In genomic region chr2:154338161-154338560, GRCm38 (mm10) we compare ENCODE assay signal across 24 mouse cellular contexts. TPM values are rescaled to one million over a fixed set of nuclear protein-coding genes. Genes with fewer than 3 reads are reported as not detected.
DNase-seq lines count a peak whose midpoint lies in the region; ATAC-seq and TF ChIP-seq lines count a peak whose summit lies in the region.
"Had no signal": no experiment of that assay in that cellular context is flagged by ENCODE, and none has a peak within 500 bp of the region (broad histone marks: within the 10 kb centered on the region; RNA-seq: fewer than 3 reads in every experiment).

No protein-coding gene starts in this region.

- no peaks in the 10 kb centered on the region for H3K9me3 ChIP-seq in lung, postnatal 0 days (ENCODE audit: low read length)
- peaks cover 3% of the 10 kb centered on the region; the same call in 1 of the 2 replicates for H3K9me3 ChIP-seq in midbrain, embryonic 13.5 days
- H3K9me3 ChIP-seq: embryonic facial prominence, embryonic 10.5 days; embryonic facial prominence, embryonic 12.5 days; forebrain, embryonic 12.5 days; G1E had no signal

- H3K27ac ChIP-seq in lung, postnatal 0 days (ENCODE audit: low read length), result no peak overlapping the region
- no peak overlapping the region for H3K27ac ChIP-seq in midbrain, embryonic 13.5 days
- H3K27ac ChIP-seq: embryonic facial prominence, embryonic 10.5 days; embryonic facial prominence, embryonic 12.5 days; forebrain, embryonic 12.5 days had no signal

- WGBS in lung, postnatal 0 days, result 48% methylated on average over 1 of the region's 1 CpGs
- WGBS in midbrain, embryonic 13.5 days, result 86% methylated on average over 1 of the region's 1 CpGs

- ATAC-seq in lung, postnatal 0 days, result no peak
- no peak for ATAC-seq in midbrain, embryonic 13.5 days
- ATAC-seq: forebrain, embryonic 14.5 days; forebrain, embryonic 16.5 days had no signal

- no peaks in the 10 kb centered on the region for H3K27me3 ChIP-seq in lung, postnatal 0 days (replicated peaks; ENCODE audit: insufficient read depth, low read length)
- no peaks in the 10 kb centered on the region for H3K27me3 ChIP-seq in midbrain, embryonic 13.5 days
- H3K27me3 ChIP-seq: embryonic facial prominence, embryonic 12.5 days; forebrain, embryonic 12.5 days had no signal

- TF ChIP-seq EP300 in lung, postnatal 0 days (IDR thresholded peaks at IDR 0.05), result no peak

- no peak overlapping the region for H3K4me2 ChIP-seq in lung, postnatal 0 days (replicated peaks; ENCODE audit: low read depth, low read length)
- H3K4me2 ChIP-seq in midbrain, embryonic 13.5 days (replicated peaks), result no peak overlapping the region
- H3K4me2 ChIP-seq: embryonic facial prominence, embryonic 12.5 days; forebrain, embryonic 12.5 days had no signal

- H3K4me3 ChIP-seq in lung, postnatal 0 days (ENCODE audit: low read depth, low read length), result no peak overlapping the region
- no peak overlapping the region for H3K4me3 ChIP-seq in midbrain, embryonic 13.5 days (replicated peaks)
- H3K4me3 ChIP-seq: embryonic facial prominence, embryonic 10.5 days; embryonic facial prominence, embryonic 12.5 days; forebrain, embryonic 12.5 days had no signal

- no peaks in the 10 kb centered on the region for H3K4me1 ChIP-seq in lung, postnatal 0 days (ENCODE audit: insufficient read depth, low read depth, low read length)
- no peaks in the 10 kb centered on the region for H3K4me1 ChIP-seq in midbrain, embryonic 13.5 days (replicated peaks)
- H3K4me1 ChIP-seq: embryonic facial prominence, embryonic 10.5 days; embryonic facial prominence, embryonic 12.5 days; forebrain, embryonic 12.5 days had no signal

- H3K9ac ChIP-seq in lung, postnatal 0 days (replicated peaks; ENCODE audit: low read depth), result no peak overlapping the region
- H3K9ac ChIP-seq in midbrain, embryonic 13.5 days (replicated peaks), result no peak overlapping the region
- H3K9ac ChIP-seq: embryonic facial prominence, embryonic 12.5 days; forebrain, embryonic 12.5 days had no signal

- TF ChIP-seq CTCF in lung, postnatal 0 days (IDR thresholded peaks at IDR 0.05), result no peak

- peak; percentile 68 for DNase-seq in lung, postnatal 0 days (ENCODE audit: low spot score)
- DNase-seq in lung, postnatal 36 days, result no peak
- DNase-seq in ES-CJ7 (ENCODE audit: low read depth, low spot score), result peak; percentile 74
- DNase-seq in Muller cell, postnatal 12 days (ENCODE audit: inconsistent ontology term), result peak; percentile 2
- DNase-seq in ZHBTc4 (ENCODE audit: low read depth, low spot score), result peak; percentile 83
- DNase-seq in frontal cortex, adult 2 months (ENCODE audit: extremely low spot score in 1 of 2, low spot score in 1 of 2), result no peak
- no peak for DNase-seq in ovary, postnatal 14 days (ENCODE audit: low spot score)
- DNase-seq: adrenal gland, adult 2 months; adrenal gland, postnatal 10 days; adrenal gland, postnatal 25 days; cerebellum, adult 11-12 months; cerebellum, adult 2 months; cerebellum, adult 9-10 months; cerebellum, postnatal 10 days; cerebellum, postnatal 25 days had no signal

- H3K36me3 ChIP-seq in lung, postnatal 0 days (ENCODE audit: insufficient read depth, low read length), result 0 out of 2 replicates have a peak, but pooled peaks cover 9% of the 10 kb centered on the region
- H3K36me3 ChIP-seq in midbrain, embryonic 13.5 days, result peaks cover 25% of the 10 kb centered on the region

RNA-seq across cellular contexts. Expression of gene Bpifb9b, which starts 31.1 kb away (rescaled TPM):
- polyA plus RNA-seq in lung, postnatal 0 days (2015; fragmentation: Nextera tagmentation; extraction: Ambion mirVana), result not detected in 2 replicates
- not detected in 2 replicates for polyA plus RNA-seq in frontal cortex, adult 2 months (2012; rRNA removed)
- polyA plus RNA-seq in midbrain, embryonic 13.5 days (2015; fragmentation: Nextera tagmentation; extraction: Ambion mirVana), result not detected in 2 replicates
- polyA plus RNA-seq: adrenal gland, adult 2 months; C2C12; cerebellum, adult 2 months; cortical plate, adult 2 months; embryonic facial prominence, embryonic 10.5 days; embryonic facial prominence, embryonic 12.5 days; forebrain, embryonic 12.5 days; forebrain, embryonic 14.5 days; forebrain, embryonic 16.5 days; G1E had no signal

RNA-seq across cellular contexts. Expression of gene Cdk5rap1, which starts 34.6 kb away (rescaled TPM):
- polyA plus RNA-seq in lung, postnatal 0 days (2015; fragmentation: Nextera tagmentation; extraction: Ambion mirVana), result 5.6 and 18.9 TPM in 2 replicates
- 13.6 and 19.0 TPM in 2 replicates for polyA plus RNA-seq in frontal cortex, adult 2 months (2012; rRNA removed)
- polyA plus RNA-seq in midbrain, embryonic 13.5 days (2015; fragmentation: Nextera tagmentation; extraction: Ambion mirVana), result 15.2 and 15.4 TPM in 2 replicates

Comparison
In these comparisons a context has a peak if more than half of its experiments do, and no peak if none do; other contexts are left out.
1. DNase-seq: peak in lung, postnatal 0 days (single experiment), ES-CJ7 (single experiment), Muller cell, postnatal 12 days (single experiment) and ZHBTc4 (single experiment); none in lung, postnatal 36 days (single experiment), frontal cortex, adult 2 months (0 of 2) and ovary, postnatal 14 days (single experiment).